Mouse (Mus musculus) right cerebral cortex, postnatal 10 days (tissue): ENCODE data around the gene Atp13a2.

Source experiments
- DNase-seq, 2 experiments: peaks; one replicate each; pipeline ENCODE4 v3.0.0; 2021; ENCODE audit warnings: low spot score in 2 of 2

Atp13a2 gene

GRCm38 (mm10) chr4:140993846-140994245, 7.2 kb downstream of the Atp13a2 start:
- DNase-seq: no peak

- no peak for DNase-seq
Measured at GRCm38 (mm10) chr4:140995811-140996210, 9.1 kb downstream of the Atp13a2 start.

GRCm38 (mm10) chr4:140996812-140997211, 10.1 kb downstream of the Atp13a2 start:
- DNase-seq: no peak

GRCm38 (mm10) chr4:141005983-141006382, 19.3 kb downstream of the Atp13a2 start:
- DNase-seq: peak in 1 of 2 experiments; percentile 71

- no peak for DNase-seq
Measured at GRCm38 (mm10) chr4:141008028-141008427, 21.4 kb downstream of the Atp13a2 start.

- DNase-seq: no peak
Measured at GRCm38 (mm10) chr4:141010118-141010517, 23.4 kb downstream of the Atp13a2 start, which contains the start of gene Mfap2. Mfap2 (plus strand) TSS chr4:141010418.

DNA sequence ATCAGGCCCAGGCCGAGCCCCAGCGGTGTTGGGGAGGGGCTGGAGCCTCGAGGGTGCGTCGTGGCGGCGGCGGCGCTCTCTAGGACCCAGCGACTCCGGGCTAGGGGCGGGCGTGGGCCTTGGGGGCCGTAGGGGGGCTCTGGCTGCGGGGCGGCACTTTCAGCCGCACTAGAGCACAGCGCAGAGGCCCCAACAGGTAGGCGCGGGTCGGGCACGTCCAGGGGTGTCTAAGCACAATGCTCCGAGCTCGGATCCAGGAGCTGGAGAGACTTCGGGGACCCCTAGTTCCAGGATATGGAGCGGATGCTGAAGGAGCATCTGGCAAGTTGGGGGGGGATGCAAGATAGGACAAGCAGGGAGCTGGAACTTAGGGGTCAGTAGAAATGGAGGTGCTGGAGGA, 23.9 kb downstream of the Atp13a2 start:
- no peak for DNase-seq

GRCm38 (mm10) chr4:141010941-141011429, 24.3 kb downstream of the Atp13a2 start:
- no peak for DNase-seq

GRCm38 (mm10) chr4:141011556-141012328, 25.1 kb downstream of the Atp13a2 start:
- DNase-seq: peak in 1 of 2 experiments; percentile 68

- no peak for DNase-seq
Measured at GRCm38 (mm10) chr4:141012558-141012957, 25.9 kb downstream of the Atp13a2 start.

DNA sequence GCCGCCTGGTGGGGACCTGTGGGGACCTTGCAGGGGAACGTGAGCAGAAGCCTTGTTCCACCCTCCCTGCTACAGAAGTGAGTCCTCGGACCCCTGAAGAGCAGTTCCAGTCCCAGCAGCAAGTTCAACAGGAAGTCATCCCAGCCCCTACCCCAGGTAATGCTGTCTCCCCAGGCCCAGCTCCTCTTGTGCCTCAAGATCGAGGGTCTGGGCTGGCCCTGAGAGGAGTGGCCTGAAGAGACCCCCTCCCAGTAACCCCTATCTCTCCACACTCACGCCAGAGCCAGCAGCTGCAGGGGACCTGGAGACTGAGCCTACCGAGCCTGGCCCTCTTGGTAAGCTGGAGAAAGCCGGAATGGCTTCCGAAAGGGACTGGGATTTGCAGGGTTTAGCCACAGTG, 27.4 kb downstream of the Atp13a2 start:
- no peak for DNase-seq

- DNase-seq: no peak
Measured at GRCm38 (mm10) chr4:141014856-141015255, 28.2 kb downstream of the Atp13a2 start.

DNA sequence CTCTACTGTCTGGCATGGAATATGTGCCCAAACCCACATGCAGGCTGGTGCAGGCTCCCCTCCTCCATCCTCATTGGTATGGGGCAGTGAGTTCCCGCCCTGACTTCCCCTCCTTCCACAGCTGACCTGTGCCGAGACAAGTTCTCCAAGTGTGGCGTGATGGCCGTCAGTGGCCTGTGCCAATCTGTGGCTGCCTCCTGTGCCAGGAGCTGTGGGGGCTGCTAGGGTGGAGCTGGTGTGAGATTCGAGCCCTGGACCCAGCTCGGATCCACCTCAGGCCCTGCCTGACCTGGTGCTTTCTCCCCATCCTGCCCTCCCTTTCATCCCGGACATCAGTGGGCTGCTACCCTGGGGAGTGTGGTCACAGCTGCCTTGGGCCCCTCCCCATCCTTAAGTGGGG, 28.7 kb downstream of the Atp13a2 start:
- no peak for DNase-seq

GRCm38 (mm10) chr4:141016311-141016710, 29.6 kb downstream of the Atp13a2 start:
- DNase-seq: peak; percentile 50 to 70

DNA sequence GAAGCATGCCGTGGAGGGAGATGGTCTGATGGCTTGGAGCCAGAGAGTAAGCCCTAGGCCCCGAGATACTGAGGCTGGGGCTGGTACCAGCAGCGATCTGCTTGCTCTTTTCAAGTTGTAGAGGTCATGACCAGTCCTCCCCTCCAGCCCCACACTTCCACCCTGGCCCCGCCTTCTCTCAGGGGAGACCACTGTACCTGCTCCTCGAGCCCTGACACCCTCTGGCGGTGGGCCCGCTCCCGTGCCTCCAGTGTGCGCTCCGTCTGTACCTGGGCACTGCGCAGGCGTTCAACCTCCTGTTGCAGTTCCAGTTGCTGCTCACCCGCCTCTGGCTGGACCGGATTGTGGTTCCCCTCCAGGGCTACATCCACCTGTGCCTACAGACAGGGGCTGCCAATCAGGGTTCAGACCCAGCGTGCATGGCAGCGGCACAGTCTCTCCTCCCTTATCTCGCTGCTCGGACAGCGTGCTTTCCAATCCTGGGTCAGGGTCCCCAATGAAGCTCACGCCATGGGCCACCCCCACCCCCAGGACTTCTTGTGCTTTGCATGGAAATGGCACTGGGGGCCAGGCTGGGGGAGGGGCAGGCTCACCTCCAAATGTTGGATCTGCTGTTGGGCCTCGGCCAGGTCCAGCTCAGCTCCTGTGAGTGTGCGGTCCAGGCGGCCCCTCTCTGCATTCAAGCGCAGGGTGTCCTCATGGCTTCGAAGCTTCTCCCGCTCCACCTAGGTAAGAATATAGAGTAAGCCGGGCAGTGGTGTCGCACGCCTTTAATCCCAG, 31.2 kb downstream of the Atp13a2 start:
- DNase-seq: peak in 1 of 2 experiments; percentile 38

- no peak for DNase-seq
Measured at GRCm38 (mm10) chr4:141020220-141020619, 33.5 kb downstream of the Atp13a2 start.

DNA sequence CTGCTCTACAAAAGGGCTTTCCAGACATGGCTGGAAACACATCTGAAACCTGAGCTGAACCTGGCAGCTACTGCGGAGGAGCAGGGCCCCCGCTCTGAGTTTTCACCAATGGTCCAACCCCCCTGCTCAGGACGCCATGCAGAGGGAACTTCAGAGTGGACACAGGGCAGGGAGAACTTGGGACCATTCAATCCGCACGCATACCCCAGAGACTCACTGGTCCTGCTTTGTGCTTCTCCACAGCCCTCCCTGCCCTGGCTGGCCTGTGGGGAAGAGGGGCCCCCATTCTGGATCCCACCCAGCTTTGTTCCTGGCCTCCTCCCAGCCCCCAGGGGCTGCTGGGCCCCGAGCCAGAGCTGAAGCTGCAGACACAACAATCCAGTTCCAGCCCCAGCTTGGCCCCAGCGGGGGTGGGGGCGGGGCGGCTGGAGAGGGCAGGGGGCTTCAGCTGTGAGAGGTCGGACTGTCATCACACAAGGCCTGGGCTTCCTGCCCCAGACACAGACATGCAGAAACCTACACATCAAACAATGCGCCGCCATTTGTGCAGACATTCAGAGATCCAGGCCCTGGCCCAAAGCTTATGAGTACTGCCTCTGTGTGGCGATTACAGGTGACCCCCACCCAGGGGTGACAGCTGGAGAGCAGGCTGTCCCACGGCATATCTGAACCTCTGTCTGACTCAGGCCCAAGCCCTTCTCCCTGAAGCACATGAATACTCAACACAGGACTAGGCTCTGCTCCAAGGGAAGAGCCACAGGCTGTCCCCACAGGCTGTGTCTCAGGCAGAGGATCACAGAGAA, 34.3 kb downstream of the Atp13a2 start:
- peak; percentile 76 for DNase-seq

GRCm38 (mm10) chr4:141021614-141021929, 34.9 kb downstream of the Atp13a2 start:
- no peak for DNase-seq

DNA sequence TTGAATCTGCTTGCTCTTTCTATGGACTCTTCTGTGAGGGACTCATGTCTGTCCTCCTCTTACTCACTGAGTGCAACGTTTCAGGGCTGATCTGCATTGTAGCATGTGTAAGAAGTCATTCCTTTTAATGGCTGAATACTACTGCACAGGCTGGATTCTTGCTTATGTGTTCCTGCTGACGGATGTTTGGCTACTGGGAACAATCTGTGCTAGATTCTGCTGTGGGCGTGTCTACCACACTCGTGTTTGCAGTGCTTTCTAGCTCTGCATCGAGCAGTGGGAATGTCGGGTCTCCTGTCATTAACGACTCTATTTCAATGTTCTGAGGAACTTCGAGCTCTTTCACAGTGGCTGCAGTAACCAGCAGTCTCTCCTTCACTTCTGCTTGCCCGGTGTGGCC, 37.4 kb downstream of the Atp13a2 start:
- DNase-seq: no peak

DNA sequence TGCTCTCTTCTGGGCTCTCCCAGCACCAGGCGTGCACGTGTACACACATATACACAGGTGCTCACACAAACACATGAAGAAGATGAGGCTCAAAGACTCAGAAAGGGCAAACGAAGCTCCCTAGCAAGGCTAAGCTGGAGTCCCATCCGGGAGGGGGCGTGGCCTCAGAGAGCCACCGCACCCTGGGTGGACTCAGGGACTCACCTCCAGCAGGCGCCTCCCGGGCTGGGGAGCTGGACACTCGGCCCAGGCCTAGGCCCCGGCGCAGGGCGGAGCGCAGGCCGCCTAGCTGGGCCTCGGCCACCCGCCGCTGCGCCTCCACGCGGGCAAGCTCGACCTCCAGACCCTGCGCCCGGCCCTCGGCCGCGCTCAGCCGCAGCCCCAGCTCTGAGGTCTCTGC, 38.3 kb downstream of the Atp13a2 start:
- DNase-seq: no peak

DNA sequence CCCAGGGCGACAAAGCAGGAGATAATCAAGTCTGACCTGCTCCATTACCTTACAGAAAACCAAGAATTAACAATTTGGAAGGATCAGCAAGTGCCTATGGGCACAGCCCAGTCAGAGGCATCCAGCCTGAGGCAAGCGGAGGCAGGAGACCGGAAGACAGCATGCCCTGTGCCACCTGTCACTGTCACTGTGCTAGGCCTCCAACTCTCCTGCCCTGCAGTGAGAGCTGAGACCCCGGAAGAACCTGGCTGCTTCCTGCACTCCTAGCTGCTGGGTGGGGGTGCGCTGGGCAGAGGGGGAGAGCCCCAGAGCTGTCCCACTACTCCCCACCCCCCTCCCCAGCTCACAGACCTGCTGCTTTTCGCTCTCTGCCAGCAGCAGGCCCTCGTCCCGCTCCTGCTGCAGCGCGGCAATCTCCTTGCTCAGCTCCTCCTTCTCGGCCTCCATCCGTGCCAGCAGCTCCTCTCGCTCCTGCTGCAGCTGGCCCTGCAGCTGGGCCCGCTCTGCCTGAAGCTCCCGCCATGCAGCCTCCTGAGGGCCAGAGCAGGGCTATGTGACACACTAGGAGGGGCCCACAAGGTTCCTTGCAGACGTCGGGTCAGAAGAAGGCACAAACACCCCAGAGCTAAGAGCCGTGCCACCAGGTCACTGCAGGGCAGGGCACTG, 44.0 kb downstream of the Atp13a2 start:
- DNase-seq: no peak

DNA sequence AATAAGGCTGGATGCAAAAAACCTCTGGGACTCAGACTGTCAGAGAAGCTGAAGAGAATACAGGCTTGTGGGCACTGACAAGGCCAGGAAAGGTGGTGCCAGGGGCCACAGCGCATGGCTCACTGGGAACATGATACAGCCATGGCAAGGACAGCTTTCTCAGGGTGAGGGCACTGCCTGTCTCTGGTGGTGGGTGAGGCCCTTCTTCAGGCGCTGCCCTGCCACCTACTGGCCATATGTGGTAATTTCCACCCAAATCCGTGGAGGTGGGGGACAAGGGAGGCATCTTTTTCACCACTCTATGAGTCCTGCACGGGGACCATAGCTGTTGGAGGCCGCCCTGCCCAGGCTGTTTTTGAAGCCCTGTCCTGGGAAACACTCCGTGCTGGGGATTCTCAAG, 45.1 kb downstream of the Atp13a2 start:
- peak; percentile 77 to 86 for DNase-seq
